Mouse (Mus musculus) liver, embryonic 14.5 days (tissue): ENCODE data around the gene 4931440F15Rik.

Source experiments
- CTCF ChIP-seq: IDR thresholded peaks from 2 replicates; pipeline ENCODE4 v1.5.1; 2016; ENCODE audit warnings: antibody characterized with exemption, low read depth, control low read depth
- EP300 ChIP-seq: IDR thresholded peaks from 2 replicates; pipeline ENCODE4 v1.6.1; 2016; ENCODE audit warnings: antibody characterized with exemption, low read depth

GRCm38 (mm10) chr11:29801432-29802427 is 23.7 kb downstream of the 4931440F15Rik start:
- no peak for TF ChIP-seq CTCF
- TF ChIP-seq EP300: no peak
